In genomic region chr2:174025181-174025870, GRCm38 (mm10) we compare ENCODE assay signal across 12 mouse cellular contexts. TPM values are rescaled to one million over a fixed set of nuclear protein-coding genes. Genes with fewer than 3 reads are reported as not detected.
DNase-seq lines count a peak whose midpoint lies in the region; ATAC-seq lines count a peak whose summit lies in the region.
"Had no signal": no experiment of that assay in that cellular context is flagged by ENCODE, and none has a peak within 500 bp of the region (broad histone marks: within the 10 kb centered on the region; RNA-seq: fewer than 3 reads in every experiment).

No protein-coding gene starts in this region.

- no peak overlapping the region for H3K9ac ChIP-seq in kidney, embryonic 16.5 days (replicated peaks; ENCODE audit: low read length)
- no peak overlapping the region for H3K9ac ChIP-seq in midbrain, embryonic 12.5 days (replicated peaks)
- H3K9ac ChIP-seq: liver, embryonic 14.5 days had no signal

- H3K36me3 ChIP-seq in kidney, embryonic 16.5 days (ENCODE audit: insufficient read depth, low read length), result no peaks in the 10 kb centered on the region
- no peaks in the 10 kb centered on the region for H3K36me3 ChIP-seq in midbrain, embryonic 12.5 days

- 62% methylated on average over 9 of the region's 11 CpGs for WGBS in kidney, embryonic 16.5 days
- 73% methylated on average over 11 of the region's 11 CpGs for WGBS in midbrain, embryonic 12.5 days

- ATAC-seq in kidney, embryonic 16.5 days (ENCODE audit: low FRiP score, low TSS enrichment), result peak; percentile 55; the same call in 1 of the 2 replicates
- peak; percentile 75 for ATAC-seq in midbrain, embryonic 12.5 days (ENCODE audit: low FRiP score, low read depth)
- ATAC-seq in megakaryocyte progenitor cell, adult 5-6 weeks (replicated peaks; ENCODE audit: poor library complexity), result no peak
- no peak for ATAC-seq in cerebellum, adult (ENCODE audit: insufficient number of reproducible peaks, low FRiP score, low TSS enrichment)

- no peak overlapping the region for H3K27ac ChIP-seq in kidney, embryonic 16.5 days (ENCODE audit: low read length)
- H3K27ac ChIP-seq in midbrain, embryonic 12.5 days (replicated peaks), result no peak overlapping the region
- H3K27ac ChIP-seq: liver, embryonic 14.5 days had no signal

- intact Hi-C loops in heart, postnatal 10 days (cut with DNase I), result no loop called here

- DNase-seq in kidney, adult 18-20 months, result no peak
- DNase-seq in Muller cell, postnatal 12 days (ENCODE audit: inconsistent ontology term), result peak; percentile 25
- peak; percentile 48 for DNase-seq in adrenal gland, postnatal 25 days
- DNase-seq in heart, postnatal 10 days, result no peak
- DNase-seq: cerebellum, postnatal 10 days; kidney, adult 9 months; thymus, postnatal 4 days had no signal

- no peak overlapping the region for H3K4me2 ChIP-seq in kidney, embryonic 16.5 days (replicated peaks; ENCODE audit: low read depth, low read length)
- no peak overlapping the region for H3K4me2 ChIP-seq in midbrain, embryonic 12.5 days (replicated peaks)

- peaks cover 26% of the 10 kb centered on the region for H3K4me1 ChIP-seq in kidney, embryonic 16.5 days (ENCODE audit: insufficient read depth, low read length)
- no peaks in the 10 kb centered on the region for H3K4me1 ChIP-seq in midbrain, embryonic 12.5 days

- H3K9me3 ChIP-seq in kidney, embryonic 16.5 days (ENCODE audit: low read length), result no peaks in the 10 kb centered on the region
- no peaks in the 10 kb centered on the region for H3K9me3 ChIP-seq in midbrain, embryonic 12.5 days

- no peak overlapping the region for H3K4me3 ChIP-seq in kidney, embryonic 16.5 days (ENCODE audit: low read length)
- H3K4me3 ChIP-seq in midbrain, embryonic 12.5 days, result no peak overlapping the region

- H3K27me3 ChIP-seq in kidney, embryonic 16.5 days (ENCODE audit: insufficient read depth, low read length), result peaks cover 7% of the 10 kb centered on the region; the same call in 1 of the 2 replicates
- H3K27me3 ChIP-seq in midbrain, embryonic 12.5 days, result no peaks in the 10 kb centered on the region

RNA-seq across cellular contexts. Expression of gene Stx16, which starts 50.8 kb away (rescaled TPM):
- 11.8 TPM in 2 replicates for polyA plus RNA-seq in kidney, embryonic 16.5 days (2015; fragmentation: Nextera tagmentation; extraction: Ambion mirVana)
- total RNA-seq in adrenal gland, postnatal 25 days (2021), result 41.6 and 63.8 TPM in 2 replicates
- 12.3 and 13.8 TPM in 2 replicates for polyA plus RNA-seq in midbrain, embryonic 12.5 days (2016; fragmentation: Nextera tagmentation; extraction: Ambion mirVana)
- total RNA-seq in megakaryocyte progenitor cell, adult 5-6 weeks (2015), result 26.6 and 29.2 TPM in 2 replicates
- 19.8 and 30.1 TPM in 2 replicates for total RNA-seq in megakaryocyte progenitor cell, adult 5-6 weeks (2017)
- total RNA-seq in heart, postnatal 10 days (2021), result 10 to 100 TPM; 35.3 to 38.7 TPM

Comparison
In these comparisons a context has a peak if more than half of its experiments do, and no peak if none do; other contexts are left out.
1. ATAC-seq: peak in kidney, embryonic 16.5 days (single experiment) and midbrain, embryonic 12.5 days (single experiment); none in megakaryocyte progenitor cell, adult 5-6 weeks (single experiment) and cerebellum, adult (single experiment).
2. DNase-seq: peak in Muller cell, postnatal 12 days (single experiment) and adrenal gland, postnatal 25 days (single experiment); none in kidney, adult 18-20 months (single experiment) and heart, postnatal 10 days (0 of 2).